Mouse (Mus musculus) heart, adult 2 months (tissue): Measurements from ENCODE around the gene Jmy.

ENCODE experiments used
- CTCF ChIP-seq: fragments of 200-600 bp; IDR thresholded peaks from 2 replicates; pipeline ENCODE4 v1.8.1; 2022; ENCODE audit warnings: antibody characterized with exemption, mild to moderate bottlenecking, moderate library complexity
- EP300 ChIP-seq: fragments of 200-500 bp; IDR thresholded peaks from 2 replicates; pipeline ENCODE4 v1.6.1; 2011; ENCODE audit warnings: low read depth, low read length, control low read depth; ENCODE audit not compliant: insufficient read depth

DNA sequence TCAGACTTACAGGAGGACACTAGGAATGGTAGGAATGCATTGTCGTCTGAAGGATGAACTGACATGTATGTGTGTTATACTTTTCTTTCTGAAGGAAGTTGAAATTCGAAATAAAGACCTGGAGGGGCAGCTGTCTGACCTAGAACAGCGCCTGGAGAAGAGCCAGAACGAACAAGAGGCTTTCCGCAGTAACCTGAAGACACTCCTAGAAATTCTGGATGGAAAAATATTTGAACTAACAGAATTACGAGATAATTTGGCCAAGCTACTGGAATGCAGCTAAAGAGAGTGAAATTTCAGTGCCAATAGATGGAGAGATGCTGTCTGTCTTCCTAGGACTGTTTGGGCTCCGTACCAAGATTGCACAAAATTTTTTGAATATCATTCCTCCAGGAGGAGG, 97.7 kb downstream of the Jmy start:
- TF ChIP-seq CTCF (no peak), EP300 (no peak)
